Mouse (Mus musculus) ES-Bruce4 (cell line): ENCODE measurements at regions not wholly inside any gene's neighbourhood (a gene's known extent, or its start where the extent isn't known, plus 50 kb on each side); places are given as distances from the start of the nearest gene placed in this dataset.

Experiments
- H3K27ac ChIP-seq: 2 replicates; pipeline ENCODE4 v1.5.1; 2012; ENCODE audit warnings: low read length, inconsistent platforms; ENCODE audit not compliant: insufficient read depth
- H3K27me3 ChIP-seq: 2 replicates; pipeline ENCODE4 v1.6.1; 2012; ENCODE audit warnings: mild to moderate bottlenecking, low read length, inconsistent platforms; ENCODE audit not compliant: control insufficient read depth, poor library complexity, insufficient read depth, severe bottlenecking
- H3K36me3 ChIP-seq: 2 replicates; pipeline ENCODE4 v1.6.1; 2012; ENCODE audit warnings: inconsistent platforms, mild to moderate bottlenecking, low read length, moderate library complexity; ENCODE audit not compliant: control insufficient read depth, poor library complexity, insufficient read depth, severe bottlenecking
- H3K4me1 ChIP-seq: one replicate; pipeline ENCODE4 v1.8.1; 2011; ENCODE audit warnings: low read length; ENCODE audit not compliant: control insufficient read depth, insufficient read depth
- H3K4me3 ChIP-seq: 2 replicates; pipeline ENCODE4 v1.5.1; 2011; ENCODE audit warnings: low read depth, mild to moderate bottlenecking, low read length
- H3K9ac ChIP-seq: 2 replicates; pipeline ENCODE4 v1.6.1; 2012; ENCODE audit warnings: low read depth, mild to moderate bottlenecking, inconsistent platforms; ENCODE audit not compliant: poor library complexity, severe bottlenecking
- H3K9me3 ChIP-seq: replicated peaks from 2 replicates; pipeline ENCODE4 v1.6.1; 2012; ENCODE audit warnings: mild to moderate bottlenecking, low read length, inconsistent platforms; ENCODE audit not compliant: control insufficient read depth, poor library complexity, insufficient read depth, severe bottlenecking
- CTCF ChIP-seq: IDR thresholded peaks from one replicate; pipeline ENCODE4 v1.8.1; 2011; ENCODE audit warnings: low read depth, low read length
- EP300 ChIP-seq: IDR thresholded peaks from 2 replicates; pipeline ENCODE4 v1.6.1; 2011; ENCODE audit warnings: low read depth, low read length; ENCODE audit not compliant: insufficient read depth
- POLR2A ChIP-seq: IDR thresholded peaks from one replicate; pipeline ENCODE4 v1.8.1; 2011; ENCODE audit warnings: low read length; ENCODE audit not compliant: insufficient read depth

DNA sequence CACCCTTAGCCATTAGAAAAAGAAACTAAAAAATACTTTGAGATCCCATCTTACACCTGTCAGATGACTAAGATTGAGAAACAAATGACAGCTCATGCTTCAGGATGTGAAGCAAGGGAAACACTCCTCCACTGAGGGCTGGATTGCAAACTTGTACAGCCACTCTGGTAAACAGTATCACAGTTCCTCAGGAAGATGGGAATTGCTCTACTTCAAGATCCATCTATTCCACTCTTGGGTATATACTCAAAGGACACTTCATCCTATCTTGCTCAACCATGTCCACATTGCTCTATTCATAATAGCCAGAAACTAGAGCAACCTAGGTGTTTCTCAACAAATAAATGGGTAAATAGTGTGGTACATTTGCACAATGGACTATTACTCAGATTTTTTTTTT is 241.2 kb downstream of the Snx19 start:
- Histone ChIP-seq H3K4me3 (no peak overlapping the region), H3K9ac (no peak overlapping the region), H3K36me3 (no peaks in the 10 kb centered on the region), H3K4me1 (no peaks in the 10 kb centered on the region), H3K9me3 (peaks cover 20% of the 10 kb centered on the region), H3K27me3 (no peaks in the 10 kb centered on the region), H3K27ac (no peak overlapping the region)
- no peak for TF ChIP-seq CTCF
- TF ChIP-seq EP300: no peak
- TF ChIP-seq POLR2A: no peak

DNA sequence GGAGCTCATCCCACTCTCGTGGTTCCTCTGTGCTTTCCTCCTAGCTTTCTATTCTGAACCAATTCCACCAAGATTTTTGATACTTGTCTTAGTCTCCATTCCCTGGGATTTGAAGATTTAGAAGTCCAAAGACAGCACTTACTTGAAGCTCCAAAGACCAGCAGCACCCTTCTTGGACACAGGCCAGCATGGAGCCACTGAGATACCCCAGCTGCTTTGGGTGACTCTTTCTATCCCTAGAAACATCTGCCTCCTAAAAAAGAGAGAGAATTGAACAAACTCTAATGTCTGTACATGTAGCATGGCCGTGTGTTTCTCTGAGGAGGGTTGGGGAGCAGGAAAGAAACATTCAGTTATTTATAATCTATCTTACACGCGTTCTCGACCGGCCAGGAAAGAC is 235.5 kb downstream of the Snx19 start:
- H3K36me3 ChIP-seq: no peaks in the 10 kb centered on the region

DNA sequence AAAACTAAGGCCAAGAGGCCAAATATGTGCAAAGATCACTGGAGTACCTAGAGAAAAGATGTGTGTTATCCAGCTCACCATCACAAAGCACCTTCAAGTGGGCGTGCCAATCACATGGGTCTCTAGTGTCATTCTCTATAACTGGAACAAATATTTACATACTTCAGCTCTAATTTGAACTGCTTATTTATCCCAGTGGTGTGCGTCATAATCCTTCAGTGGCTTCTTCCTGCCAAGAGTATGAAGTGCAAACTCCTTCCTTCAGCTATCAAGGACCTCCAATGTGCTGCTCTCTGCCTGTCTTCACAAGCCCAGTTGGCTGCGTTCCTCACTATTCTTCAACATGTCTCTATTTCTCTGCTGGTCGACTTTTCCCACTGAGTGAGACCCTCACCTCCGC is 227.1 kb downstream of the Snx19 start:
- Histone ChIP-seq H3K36me3 (no peaks in the 10 kb centered on the region), H3K27ac (no peak overlapping the region), H3K9me3 (peaks cover 5% of the 10 kb centered on the region; the same call in 1 of the 2 replicates), H3K27me3 (no peaks in the 10 kb centered on the region), H3K4me1 (no peaks in the 10 kb centered on the region), H3K4me3 (no peak overlapping the region), H3K9ac (no peak overlapping the region)
- TF ChIP-seq EP300 (no peak), CTCF (no peak), POLR2A (no peak)

More for the DNA sequence above, 235.5 kb downstream of the Snx19 start:
- Histone ChIP-seq H3K9ac (no peak overlapping the region), H3K9me3 (peaks cover 32% of the 10 kb centered on the region), H3K27me3 (no peaks in the 10 kb centered on the region), H3K4me1 (no peaks in the 10 kb centered on the region), H3K27ac (no peak overlapping the region), H3K4me3 (no peak overlapping the region)
- TF ChIP-seq CTCF (no peak), POLR2A (no peak), EP300 (no peak)

DNA sequence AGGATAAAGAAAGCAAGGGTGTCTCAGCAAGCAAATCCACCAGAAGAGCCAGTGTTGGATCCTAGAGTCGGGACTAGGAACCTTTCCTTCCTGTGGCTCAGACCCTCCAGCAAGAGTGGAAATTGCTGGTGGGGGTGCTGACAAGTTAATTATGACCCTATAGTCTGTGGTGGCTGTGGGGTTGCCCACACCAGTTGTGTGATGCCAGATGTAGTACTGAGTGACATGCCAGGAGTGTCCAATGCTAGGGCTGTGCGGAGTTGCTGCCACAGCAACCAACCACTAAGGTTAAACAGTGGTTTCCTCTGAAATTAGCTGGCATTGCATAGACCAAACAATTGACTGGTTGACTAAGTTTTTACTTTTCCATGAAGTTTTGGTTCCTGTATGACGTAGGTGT is 226.3 kb downstream of the Snx19 start:
- H3K36me3 ChIP-seq: no peaks in the 10 kb centered on the region
- no peak overlapping the region for H3K9ac ChIP-seq
- no peaks in the 10 kb centered on the region for H3K27me3 ChIP-seq
- TF ChIP-seq POLR2A (no peak), CTCF (no peak), EP300 (no peak)
- H3K4me1 ChIP-seq: no peaks in the 10 kb centered on the region
- peaks cover 8% of the 10 kb centered on the region; the same call in 1 of the 2 replicates for H3K9me3 ChIP-seq
- H3K27ac ChIP-seq: no peak overlapping the region
- no peak overlapping the region for H3K4me3 ChIP-seq

DNA sequence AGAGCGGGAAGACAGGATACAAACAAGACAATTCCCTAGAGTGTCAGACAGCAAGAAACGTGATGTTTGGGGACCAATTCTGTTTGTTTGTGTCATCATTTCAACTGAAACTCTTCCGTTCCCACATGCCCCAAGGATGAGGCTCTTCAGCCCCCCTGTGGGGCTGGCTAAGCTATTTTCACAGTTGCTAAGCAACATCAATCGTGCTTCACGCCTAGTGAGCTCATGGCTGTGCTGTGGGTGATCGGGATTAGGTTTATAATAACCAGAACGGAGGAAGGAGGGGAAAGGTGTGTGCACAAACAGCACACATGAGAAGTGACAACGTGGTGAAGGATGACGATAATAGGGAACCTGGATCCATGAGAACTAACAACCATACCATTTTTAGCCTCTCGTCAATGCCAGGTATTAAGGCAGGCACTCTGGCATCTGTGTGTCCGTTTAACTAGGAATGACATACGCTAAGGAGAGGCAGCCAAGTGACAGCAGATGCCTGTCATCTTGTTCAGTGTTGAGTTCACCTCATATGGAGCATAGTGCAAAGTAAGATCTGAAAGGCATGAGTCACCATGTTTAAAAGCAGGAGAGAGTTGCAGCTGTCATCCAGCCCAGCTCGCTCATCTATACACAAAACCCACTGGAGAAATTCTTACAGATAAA is 222.6 kb downstream of the Snx19 start:
- Histone ChIP-seq H3K27me3 (no peaks in the 10 kb centered on the region), H3K9me3 (peaks cover 8% of the 10 kb centered on the region; the same call in 1 of the 2 replicates), H3K4me3 (no peak overlapping the region), H3K27ac (no peak overlapping the region), H3K4me1 (no peaks in the 10 kb centered on the region), H3K36me3 (no peaks in the 10 kb centered on the region), H3K9ac (no peak overlapping the region)
- TF ChIP-seq POLR2A (no peak), CTCF (no peak), EP300 (no peak)

DNA sequence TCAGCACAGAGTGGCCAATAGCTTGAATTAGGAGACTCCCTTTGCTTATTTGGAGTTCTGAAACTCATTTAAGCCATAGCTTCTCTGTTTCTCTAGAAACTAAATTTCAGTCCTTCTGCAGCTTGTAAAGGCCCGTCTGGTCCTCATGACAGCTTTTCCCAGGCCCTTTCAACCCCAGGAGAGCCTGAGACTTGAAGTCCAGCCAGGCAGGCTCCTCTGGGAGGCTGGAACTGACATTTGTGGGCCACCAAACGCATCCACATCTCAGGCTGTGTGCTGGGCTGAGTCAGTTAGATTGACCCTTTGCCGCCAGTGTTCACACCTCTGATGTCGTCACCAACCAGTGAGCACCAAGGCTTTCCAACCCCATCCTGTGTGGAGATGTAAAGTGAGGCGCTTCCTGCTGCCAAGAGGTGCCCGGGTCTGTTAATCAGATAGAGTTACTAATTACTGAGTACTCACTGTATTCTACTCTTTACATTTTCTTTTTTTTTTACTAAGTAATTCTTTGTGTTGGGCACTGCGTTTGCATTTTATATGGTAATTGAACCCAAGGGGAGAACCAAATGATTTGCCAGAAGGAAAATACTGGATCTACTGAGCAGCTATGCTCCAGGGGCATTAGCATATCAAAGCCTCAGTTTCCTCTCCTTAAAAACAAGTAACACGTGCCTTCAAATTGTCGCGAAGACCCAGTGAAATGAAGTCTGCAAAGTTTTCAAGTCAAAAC is 207.0 kb downstream of the Snx19 start:
- Histone ChIP-seq H3K9me3 (peaks cover 10% of the 10 kb centered on the region), H3K27me3 (peaks cover 3% of the 10 kb centered on the region; the same call in 1 of the 2 replicates), H3K36me3 (no peaks in the 10 kb centered on the region), H3K27ac (no peak overlapping the region), H3K4me1 (no peaks in the 10 kb centered on the region), H3K4me3 (no peak overlapping the region), H3K9ac (no peak overlapping the region)
- TF ChIP-seq POLR2A (no peak), CTCF (no peak), EP300 (no peak)
